Mouse (Mus musculus) lung, adult 2 months (tissue): Measurements from ENCODE around the gene Sptssb. TPM values are rescaled to one million over a fixed set of nuclear protein-coding genes. Genes with fewer than 3 reads are reported as not detected.

Experiments used
- DNase-seq: peaks from one replicate; pipeline ENCODE4 v3.0.0; 2022
- H3K4me1 ChIP-seq: fragments of 200-500 bp; 2 replicates; pipeline ENCODE4 v1.6.1; 2011; ENCODE audit warnings: low read length; ENCODE audit not compliant: control insufficient read depth, insufficient read depth
- H3K4me3 ChIP-seq: fragments of 200-500 bp; replicated peaks from 2 replicates; pipeline ENCODE3; 2011; ENCODE audit warnings: low read depth, mild to moderate bottlenecking, control low read depth, low read length; ENCODE audit errors: extremely low read depth
- CTCF ChIP-seq: fragments of 200-500 bp; IDR thresholded peaks from 2 replicates; pipeline ENCODE4 v1.5.1; 2011; ENCODE audit warnings: mild to moderate bottlenecking, low read length, control low read depth; ENCODE audit not compliant: insufficient read depth
- POLR2A ChIP-seq: fragments of 200-500 bp; IDR thresholded peaks from 2 replicates; pipeline ENCODE4 v1.6.1; 2011; ENCODE audit warnings: low read depth, mild to moderate bottlenecking, control low read depth, low read length, borderline replicate concordance; ENCODE audit errors: extremely low read depth
- WGBS: fragments of 180-500 bp; shearing (Covaris S2); methylation state at CpG from one replicate; pipeline ENCODE4 v1.1.7; 2018; 5-methylcytosine and 5-hydroxymethylcytosine counted together
- polyA plus RNA-seq: library from polyadenylated mRNA; depleted of rRNA; stranded (reverse); fragments of >200 nt; gene quantifications from 2 replicates; pipeline ENCODE4 v1.2.3, GENCODE M21; 2012

The Sptssb gene
- polyA plus RNA-seq, 1 experiment, result 40.5 TPM

GRCm38 (mm10) chr3:69892187-69893094, 32.7 kb upstream of the Sptssb start:
- 66% methylated on average over 9 of the region's 9 CpGs for WGBS
- H3K4me3 ChIP-seq, result no peak overlapping the region
- H3K4me1 ChIP-seq, result no peaks in the 10 kb centered on the region
- TF ChIP-seq POLR2A, result no peak
- TF ChIP-seq CTCF, result no peak
- DNase-seq, result no peak

- H3K4me1 ChIP-seq, result no peaks in the 10 kb centered on the region
- no peak overlapping the region for H3K4me3 ChIP-seq
- TF ChIP-seq POLR2A, result no peak
- no peak for TF ChIP-seq CTCF
- no peak for DNase-seq
- WGBS, result 69% methylated on average over 2 of the region's 2 CpGs
Measured at GRCm38 (mm10) chr3:69885866-69886265, 26.1 kb upstream of the Sptssb start.

GRCm38 (mm10) chr3:69883710-69884109, 24.0 kb upstream of the Sptssb start:
- 69% methylated on average over 1 of the region's 1 CpGs for WGBS
- H3K4me3 ChIP-seq, result no peak overlapping the region
- no peaks in the 10 kb centered on the region for H3K4me1 ChIP-seq
- DNase-seq, result no peak
- TF ChIP-seq CTCF, result no peak
- TF ChIP-seq POLR2A, result no peak

- WGBS, result 59% methylated on average over 2 of the region's 2 CpGs
Measured at GRCm38 (mm10) chr3:69877538-69877937, 17.8 kb upstream of the Sptssb start.

GRCm38 (mm10) chr3:69874721-69875120, 15.0 kb upstream of the Sptssb start:
- H3K4me1 ChIP-seq, result no peaks in the 10 kb centered on the region
- H3K4me3 ChIP-seq, result no peak overlapping the region
- 58% methylated on average over 3 of the region's 3 CpGs for WGBS
- TF ChIP-seq CTCF (no peak), POLR2A (no peak)
- DNase-seq, result no peak

More at GRCm38 (mm10) chr3:69877538-69877937, 17.8 kb upstream of the Sptssb start:
- no peak for DNase-seq
- TF ChIP-seq POLR2A (no peak), CTCF (no peak)
- H3K4me1 ChIP-seq, result no peaks in the 10 kb centered on the region
- no peak overlapping the region for H3K4me3 ChIP-seq

GRCm38 (mm10) chr3:69872661-69873327, 13.1 kb upstream of the Sptssb start:
- no peak for TF ChIP-seq CTCF
- no peak for TF ChIP-seq POLR2A
- no peak for DNase-seq
- 68% methylated on average over 6 of the region's 6 CpGs for WGBS

GRCm38 (mm10) chr3:69871174-69871573, 11.4 kb upstream of the Sptssb start:
- no peak for DNase-seq

More at GRCm38 (mm10) chr3:69872661-69873327, 13.1 kb upstream of the Sptssb start:
- no peaks in the 10 kb centered on the region for H3K4me1 ChIP-seq
- no peak overlapping the region for H3K4me3 ChIP-seq

GRCm38 (mm10) chr3:69869702-69870101, 10.0 kb upstream of the Sptssb start:
- no peak for DNase-seq
- TF ChIP-seq CTCF, result no peak
- TF ChIP-seq POLR2A, result no peak
- Histone ChIP-seq H3K4me3 (no peak overlapping the region), H3K4me1 (no peaks in the 10 kb centered on the region)
- WGBS, result 71% methylated on average over 8 of the region's 8 CpGs

More at GRCm38 (mm10) chr3:69871174-69871573, 11.4 kb upstream of the Sptssb start:
- Histone ChIP-seq H3K4me1 (no peaks in the 10 kb centered on the region), H3K4me3 (no peak overlapping the region)
- TF ChIP-seq CTCF (no peak), POLR2A (no peak)
- WGBS, result 83% methylated on average over 14 of the region's 14 CpGs

GRCm38 (mm10) chr3:69861789-69862395, 2.2 kb upstream of the Sptssb start:
- Histone ChIP-seq H3K4me3 (no peak overlapping the region), H3K4me1 (0 out of 2 replicates have a peak, but pooled peaks cover 2% of the 10 kb centered on the region)
- DNase-seq, result no peak
- 39% methylated on average over 9 of the region's 9 CpGs for WGBS
- no peak for TF ChIP-seq CTCF
- no peak for TF ChIP-seq POLR2A
